Mouse (Mus musculus) forebrain, embryonic 13.5 days (tissue): ENCODE results near the gene Gm4985. TPM values are rescaled to one million over a fixed set of nuclear protein-coding genes. Genes with fewer than 3 reads are reported as not detected.
"Not testable (repeated sequence)": the region's sequence is repeated elsewhere in the genome, so short reads cannot be mapped to it uniquely, and the experiment has no call there.

ENCODE experiments used
- ATAC-seq: fragments of 200-750 bp; cut with Nextera tagmentation; 2 replicates; pipeline ENCODE4 v1.8.0; 2017
- H3K27ac ChIP-seq: fragments of 300-500 bp; sonication (generic); 2 replicates; pipeline ENCODE4 v1.5.1; 2015; ENCODE audit warnings: inconsistent platforms, mild to moderate bottlenecking, moderate library complexity
- H3K27me3 ChIP-seq: fragments of 300-500 bp; sonication (generic); 2 replicates; pipeline ENCODE4 v1.6.1; 2015; ENCODE audit warnings: mild to moderate bottlenecking, inconsistent platforms
- H3K36me3 ChIP-seq: fragments of 300-500 bp; sonication (generic); 2 replicates; pipeline ENCODE4 v1.6.1; 2015; ENCODE audit warnings: mild to moderate bottlenecking, inconsistent platforms; ENCODE audit not compliant: poor library complexity, severe bottlenecking
- H3K4me1 ChIP-seq: fragments of 300-500 bp; sonication (generic); 2 replicates; pipeline ENCODE4 v1.6.1; 2015; ENCODE audit warnings: inconsistent platforms
- H3K4me2 ChIP-seq: fragments of 300-500 bp; sonication (generic); 2 replicates; pipeline ENCODE4 v1.6.1; 2015; ENCODE audit warnings: inconsistent platforms, mild to moderate bottlenecking, moderate library complexity
- H3K4me3 ChIP-seq: fragments of 300-500 bp; sonication (generic); 2 replicates; pipeline ENCODE4 v1.5.1; 2015; ENCODE audit warnings: mild to moderate bottlenecking, inconsistent platforms
- H3K9ac ChIP-seq: fragments of 300-500 bp; sonication (generic); 2 replicates; pipeline ENCODE4 v1.6.1; 2015; ENCODE audit warnings: mild to moderate bottlenecking, inconsistent platforms
- H3K9me3 ChIP-seq: fragments of 300-500 bp; sonication (generic); replicated peaks from 2 replicates; pipeline ENCODE4 v1.6.1; 2016; ENCODE audit warnings: inconsistent platforms
- WGBS: fragments of 180-500 bp; shearing (Covaris S2); methylation state at CpG from one replicate; pipeline ENCODE4 v1.1.7; 2015; 5-methylcytosine and 5-hydroxymethylcytosine counted together
- microRNA-seq: library from miRNA; unstranded; fragments of <30 nt; microRNA quantifications from one replicate; pipeline ENCODE4, GENCODE M21; 2016
- polyA plus RNA-seq: library from polyadenylated mRNA; unstranded; fragments of >200 nt; fragmentation: Nextera tagmentation; extraction: Ambion mirVana; gene quantifications from 2 replicates; pipeline ENCODE4 v1.2.1, GENCODE M21; 2015

Gene Gm4985
- not detected in 2 replicates for polyA plus RNA-seq

DNA sequence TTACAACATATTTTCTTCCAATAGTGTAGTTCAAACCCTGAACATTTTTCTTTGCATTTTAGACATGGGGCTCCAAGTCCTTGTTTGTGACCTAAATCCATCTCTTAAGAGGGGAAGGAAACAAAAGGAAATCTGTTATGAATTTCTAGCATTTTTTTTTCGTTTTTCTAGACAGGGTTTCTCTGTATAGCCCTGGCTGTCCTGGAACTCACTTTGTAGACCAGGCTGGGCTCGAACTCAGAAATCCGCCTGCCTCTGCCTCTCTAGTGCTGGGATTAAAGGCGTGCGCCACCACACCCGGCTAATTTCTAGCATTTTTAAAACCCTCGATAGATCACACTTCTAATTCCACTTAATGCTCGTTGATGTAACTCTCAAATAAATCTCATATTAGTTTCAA lies at the start of gene Gm4985:
Gene Gm4985 (minus strand): TSS at position 101 of the 400 bp plus-strand sequence.
- 85% methylated on average over 8 of the region's 8 CpGs for WGBS
- not testable (repeated sequence) for ATAC-seq, H3K36me3 ChIP-seq, H3K4me2 ChIP-seq, H3K27ac ChIP-seq, H3K9me3 ChIP-seq, H3K4me1 ChIP-seq, H3K9ac ChIP-seq, H3K27me3 ChIP-seq, H3K4me3 ChIP-seq

DNA sequence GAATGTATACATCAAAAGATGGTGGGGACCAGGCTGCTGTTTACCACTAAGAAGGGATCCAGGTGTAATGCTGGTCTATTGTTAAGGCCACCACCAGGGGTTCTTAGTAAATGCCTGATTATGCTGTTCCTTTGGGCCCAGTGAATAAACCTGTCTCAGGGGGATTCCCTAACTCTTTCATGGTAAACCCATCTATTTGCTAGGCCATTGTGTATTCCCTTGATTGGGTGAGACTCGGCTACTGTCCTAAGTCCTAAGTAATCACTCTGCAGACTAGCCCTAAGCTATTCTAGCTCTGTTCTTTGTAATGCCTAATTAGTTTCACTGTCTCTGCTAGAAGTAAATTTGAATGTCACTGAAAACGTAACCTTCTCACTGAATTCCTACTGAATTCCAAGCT lies 4.6 kb downstream of the Gm4985 start:
- no peaks in the 10 kb centered on the region for H3K9me3 ChIP-seq
- no peak for ATAC-seq
- no peak overlapping the region for H3K9ac ChIP-seq
- H3K27me3 ChIP-seq, result no peaks in the 10 kb centered on the region
- no peak overlapping the region for H3K4me2 ChIP-seq
- no peak overlapping the region for H3K4me3 ChIP-seq
- H3K4me1 ChIP-seq, result no peaks in the 10 kb centered on the region
- 44% methylated on average over 2 of the region's 2 CpGs for WGBS
- no peak overlapping the region for H3K27ac ChIP-seq
- H3K36me3 ChIP-seq, result no peaks in the 10 kb centered on the region

Small RNA genes lying within 50 kb of the gene (microRNA-seq; reads per million reads assigned to microRNA genes)
- gene Gm25299, result not detected

Other genes with a start within 250 kb of the Gm4985 start
- gene Gm4907, start 76.4 kb downstream of the Gm4985 start, polyA plus RNA-seq, result not detected in 2 replicates